Mouse (Mus musculus) hematopoietic stem cell, adult 5-6 weeks (primary cell): Measurements from ENCODE around the gene Psd4. TPM values are rescaled to one million over a fixed set of nuclear protein-coding genes. Genes with fewer than 3 reads are reported as not detected.

Source experiments
- ATAC-seq, 2 experiments: fragments of 125-278 bp in 1 of 2; replicated peaks in 1 of 2; 2 replicates each; pipeline ENCODE4 v1.8.0; 2016 to 2017; ENCODE audit warnings: inconsistent platforms in 2 of 2, mild to moderate bottlenecking in 2 of 2, moderate number of reproducible peaks in 2 of 2, low read depth in 1 of 2, moderate TSS enrichment in 1 of 2; ENCODE audit not compliant: low FRiP score in 2 of 2, poor library complexity in 2 of 2, severe bottlenecking in 2 of 2, insufficient read depth in 1 of 2, low TSS enrichment in 1 of 2
- total RNA-seq: library from RNA; stranded (forward); fragments of 172-1452, 232-1000 nt; gene quantifications from 2 replicates; pipeline ENCODE4 v1.2.3, GENCODE M21; 2017

Psd4 gene
- total RNA-seq, 1 experiment from 2014 or later, result 92.4 TPM

DNA sequence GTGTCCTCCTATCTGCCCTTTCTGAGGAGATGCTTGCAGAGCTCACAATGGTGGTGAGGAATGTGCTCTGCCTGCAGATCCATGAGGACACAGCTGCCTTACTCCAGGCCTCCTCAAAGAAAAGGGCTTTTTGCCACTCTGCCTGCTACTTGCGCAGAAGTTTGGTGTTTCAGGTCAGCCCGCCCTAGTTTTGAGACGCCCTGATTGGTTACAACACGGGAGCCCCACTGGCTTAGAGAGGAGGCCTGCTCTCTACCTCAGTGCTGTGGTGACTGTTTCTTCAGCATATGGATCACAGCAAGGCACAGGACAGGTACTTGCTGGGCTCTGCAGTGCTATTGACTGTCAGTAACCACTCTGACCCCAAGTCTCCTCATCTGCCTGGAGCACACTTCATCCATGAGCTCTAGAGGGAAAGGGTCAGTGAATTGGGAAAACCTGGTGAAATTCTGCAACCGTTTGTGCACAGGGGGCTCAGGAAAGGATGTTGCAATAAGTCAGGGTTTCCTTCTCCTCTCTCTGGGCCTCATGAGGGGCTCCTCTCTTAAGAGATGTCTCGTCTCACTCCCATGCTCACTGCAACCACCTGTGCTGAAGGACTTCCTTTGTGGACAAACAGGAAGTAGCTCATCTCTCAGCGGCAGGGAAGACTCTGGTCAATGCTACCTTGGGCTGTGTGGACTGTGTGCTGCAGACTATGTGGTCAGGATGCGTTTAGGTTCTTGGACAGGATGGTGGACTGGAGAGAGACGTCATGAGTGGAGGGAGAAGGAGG, 15.3 kb downstream of the Psd4 start:
- no peak for ATAC-seq

DNA sequence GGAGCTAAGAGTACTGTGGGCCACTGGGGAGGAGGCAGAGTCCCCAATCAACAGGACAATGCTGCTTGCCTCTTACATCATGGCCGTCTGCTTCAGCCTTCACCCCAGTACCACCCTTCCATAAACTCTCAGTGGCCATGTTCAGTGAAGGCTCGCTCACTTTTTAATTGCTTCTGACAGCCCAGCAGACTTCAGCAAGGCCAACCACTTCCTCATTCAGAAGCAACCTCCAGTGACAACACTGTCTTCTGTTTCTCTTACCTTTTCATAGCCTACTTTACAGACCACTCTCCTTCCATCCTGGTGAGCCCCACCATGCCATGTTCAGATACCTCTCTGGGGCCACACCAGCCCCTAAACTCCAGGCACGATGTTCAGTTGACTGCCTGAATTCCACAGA, 16.3 kb downstream of the Psd4 start:
- peak in 1 of 2 experiments; percentile 30; a peak in 1 of 4 replicates for ATAC-seq

DNA sequence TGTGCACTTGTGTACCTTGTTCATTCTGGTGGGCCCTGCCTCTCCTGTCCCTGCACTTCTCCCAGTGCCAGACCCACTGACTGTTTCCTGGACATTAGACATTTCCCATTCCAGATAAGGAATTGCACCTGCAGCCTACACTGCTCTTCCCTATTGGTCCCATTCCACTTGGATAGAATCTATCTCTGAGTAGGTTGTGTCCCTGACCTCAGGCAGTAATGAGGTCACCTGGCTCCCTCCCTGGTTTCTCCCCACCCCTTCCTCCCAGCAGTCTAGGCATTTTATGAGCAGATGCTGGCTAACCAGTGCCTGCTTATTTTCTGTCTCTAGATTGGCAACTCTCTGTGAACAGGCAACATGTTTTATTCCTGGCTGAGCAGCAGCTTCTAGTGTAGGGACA, 17.0 kb downstream of the Psd4 start:
- no peak for ATAC-seq

DNA sequence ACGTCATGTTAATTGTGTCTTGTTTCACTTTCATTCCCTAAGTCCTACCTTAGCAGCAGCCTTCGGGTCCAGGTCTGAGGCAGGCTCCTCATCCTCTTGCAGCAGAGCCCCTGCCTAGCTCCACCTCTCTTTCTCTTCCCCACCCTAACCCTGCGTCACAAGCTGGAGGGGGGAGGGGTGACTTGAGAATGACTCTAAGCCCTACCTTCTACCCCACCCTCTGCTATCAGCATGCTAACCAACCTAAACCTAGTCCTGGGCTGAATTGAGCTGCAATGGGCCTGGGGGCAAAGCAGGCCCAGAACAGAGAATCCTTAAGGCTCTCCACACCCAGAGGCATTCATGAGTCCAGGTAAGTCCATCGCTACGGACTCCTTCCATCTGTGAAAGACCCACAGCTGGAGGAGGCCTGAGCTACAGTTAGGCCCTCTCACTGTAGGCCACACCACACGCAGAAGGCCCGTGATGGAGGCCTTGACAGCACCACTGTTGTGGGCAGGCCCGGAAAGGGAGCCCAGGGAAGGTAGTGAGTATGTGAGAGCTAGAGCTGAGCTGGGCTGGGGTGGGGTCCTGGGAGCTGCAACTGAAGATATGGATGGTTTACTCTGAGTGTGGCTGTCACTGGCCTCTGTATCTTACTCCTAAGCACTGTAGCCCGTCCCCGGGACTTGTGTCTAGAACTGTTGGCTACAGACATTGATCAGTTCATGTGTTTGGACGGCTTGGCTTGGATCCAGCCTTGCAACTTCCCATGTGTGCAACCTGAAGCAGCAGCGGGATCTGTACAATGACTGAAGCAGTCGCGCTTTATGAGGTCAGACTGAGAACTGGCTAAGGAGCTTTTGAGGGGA, 18.0 kb downstream of the Psd4 start:
- peak; percentile 31 to 34; a peak in 3 of 4 replicates for ATAC-seq

DNA sequence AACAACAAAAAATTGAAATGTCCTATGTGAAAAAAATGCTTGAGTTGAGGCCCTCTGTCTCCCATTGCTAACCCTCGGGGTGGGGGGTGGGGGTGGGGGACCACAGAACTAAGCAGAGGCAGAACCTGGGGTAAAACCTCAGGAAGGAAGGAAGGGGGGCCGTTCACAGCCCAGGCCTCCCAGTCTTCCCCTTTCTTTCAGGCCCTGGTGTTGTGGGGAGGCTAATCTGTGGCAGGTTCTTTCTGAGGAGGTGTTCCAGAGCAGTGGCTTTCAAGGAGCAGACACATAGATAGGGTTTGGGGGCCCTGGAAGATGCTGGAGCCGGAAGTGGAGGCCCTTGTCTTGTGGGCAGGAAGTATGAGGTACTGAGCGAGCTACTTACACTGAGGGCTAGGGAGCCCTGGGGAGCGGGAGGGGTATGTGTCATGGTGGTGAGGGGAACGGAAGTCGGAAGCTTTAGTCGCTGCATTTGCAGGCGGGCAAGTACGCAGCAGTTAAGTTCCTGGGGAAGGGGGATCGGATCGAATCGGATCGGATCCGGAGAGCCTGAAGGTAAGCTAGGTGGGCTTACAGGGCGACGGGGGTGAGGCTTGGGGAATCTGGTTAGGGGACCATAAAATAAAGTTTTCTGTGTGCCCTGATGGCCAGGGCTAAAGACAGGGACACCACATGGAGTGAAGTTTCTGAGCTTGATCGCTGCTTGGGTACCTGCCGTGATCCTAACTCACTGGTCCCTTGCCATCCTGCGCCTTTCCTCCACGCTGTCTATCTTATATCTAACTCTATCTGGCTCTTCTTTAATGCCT, 19.0 kb downstream of the Psd4 start:
- ATAC-seq, result peak; percentile 79 to 84

DNA sequence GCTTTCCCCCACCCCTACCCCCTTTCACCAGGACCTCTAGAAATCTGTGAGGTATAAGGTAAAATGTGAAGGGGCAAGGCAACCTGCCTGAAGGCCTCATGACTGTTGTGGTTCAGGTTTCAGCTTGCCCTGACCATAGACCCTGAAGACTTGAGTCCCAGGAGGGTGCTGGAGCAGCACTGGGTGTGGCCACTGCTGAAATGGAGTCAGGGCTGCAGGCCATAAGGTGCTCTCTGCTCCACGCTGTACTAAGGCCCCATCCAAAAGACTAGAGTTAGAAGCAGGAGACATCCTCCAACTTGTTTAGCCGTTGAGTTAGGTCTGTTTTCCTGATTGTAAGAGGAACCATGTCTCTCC, 19.6 kb downstream of the Psd4 start:
- no peak for ATAC-seq

DNA sequence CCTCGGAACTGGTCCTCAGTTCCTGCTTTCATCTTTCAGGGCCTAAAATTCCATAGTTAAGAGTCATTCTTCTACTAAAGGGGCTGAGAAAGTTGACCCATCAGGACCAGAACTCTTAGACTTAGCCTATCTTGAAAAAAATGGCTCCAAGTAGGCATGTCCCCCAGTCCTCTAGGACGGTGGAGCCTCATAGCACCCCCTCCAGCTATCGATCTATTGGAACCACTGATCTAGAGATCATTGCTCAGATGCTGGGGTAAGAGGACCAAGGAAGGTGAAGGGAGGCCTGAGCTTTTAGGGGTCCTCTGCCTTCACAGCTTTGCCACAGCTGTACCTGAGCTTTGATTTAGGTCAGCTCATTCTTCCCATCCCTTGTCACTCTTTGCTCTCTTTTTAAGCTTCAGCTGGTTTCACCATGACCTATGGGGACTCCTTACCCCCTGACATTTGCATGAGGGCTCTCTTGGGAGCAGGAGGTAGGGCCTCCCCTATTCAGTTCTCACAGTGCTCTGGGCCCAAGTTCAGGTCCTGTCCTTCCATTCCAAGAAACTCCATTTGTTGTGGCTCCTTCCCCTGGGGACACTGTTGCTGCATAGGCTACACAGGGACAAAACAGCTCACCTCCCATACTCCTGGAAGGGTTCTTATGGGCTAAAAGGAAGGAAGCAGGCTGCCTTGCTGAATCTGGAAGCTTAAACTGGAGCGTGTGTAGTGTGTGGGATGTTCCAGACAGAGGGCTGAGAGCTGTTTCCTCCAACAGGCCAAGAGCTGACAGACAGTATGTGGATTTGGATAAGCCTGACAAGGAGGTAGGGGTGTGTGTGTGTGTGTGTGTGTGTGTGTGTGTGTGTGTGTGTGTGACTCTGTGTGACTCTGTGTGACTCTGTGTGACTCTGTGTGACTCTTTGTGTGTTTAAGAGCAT, 20.2 kb downstream of the Psd4 start:
- no peak for ATAC-seq

DNA sequence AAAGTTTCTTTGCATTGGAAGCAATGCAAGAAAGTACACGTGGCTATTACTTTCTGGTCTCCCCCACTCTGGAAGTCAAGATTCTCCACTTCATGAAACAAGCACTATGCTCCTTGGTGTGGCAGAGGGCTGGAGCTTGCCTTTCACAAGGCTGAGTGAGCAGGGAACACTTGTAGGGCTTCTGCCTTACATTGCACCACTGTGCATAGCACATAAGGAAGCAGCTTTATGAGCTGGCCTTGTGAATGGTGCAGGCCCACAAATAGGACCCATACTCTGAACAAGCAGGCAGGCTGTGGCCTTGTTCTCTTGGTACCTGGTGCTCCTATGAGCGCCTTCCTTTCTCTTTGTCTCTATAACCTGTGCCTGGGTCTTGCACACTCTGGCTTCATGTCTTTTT, 25.9 kb downstream of the Psd4 start:
- no peak for ATAC-seq

DNA sequence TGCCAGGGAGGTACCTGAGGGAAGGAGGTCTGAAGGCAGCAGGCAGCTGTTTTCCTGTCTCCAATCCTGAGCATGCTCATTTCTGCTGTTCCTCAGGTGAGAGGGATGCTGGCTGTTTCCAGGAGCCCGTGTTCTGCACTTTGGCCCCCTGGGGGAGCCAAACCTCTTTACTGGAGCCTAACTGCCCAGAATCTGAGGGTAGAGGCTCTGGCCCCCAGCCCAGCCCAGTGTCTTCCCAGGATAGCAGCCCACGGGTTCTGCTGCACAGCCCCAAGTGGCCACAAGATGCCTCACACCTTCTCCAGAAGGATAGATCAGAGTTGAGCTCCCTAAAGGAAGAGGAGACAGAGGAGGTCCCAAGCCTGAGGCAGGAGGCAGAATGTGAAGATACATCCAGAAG, 29.7 kb downstream of the Psd4 start:
- no peak for ATAC-seq

DNA sequence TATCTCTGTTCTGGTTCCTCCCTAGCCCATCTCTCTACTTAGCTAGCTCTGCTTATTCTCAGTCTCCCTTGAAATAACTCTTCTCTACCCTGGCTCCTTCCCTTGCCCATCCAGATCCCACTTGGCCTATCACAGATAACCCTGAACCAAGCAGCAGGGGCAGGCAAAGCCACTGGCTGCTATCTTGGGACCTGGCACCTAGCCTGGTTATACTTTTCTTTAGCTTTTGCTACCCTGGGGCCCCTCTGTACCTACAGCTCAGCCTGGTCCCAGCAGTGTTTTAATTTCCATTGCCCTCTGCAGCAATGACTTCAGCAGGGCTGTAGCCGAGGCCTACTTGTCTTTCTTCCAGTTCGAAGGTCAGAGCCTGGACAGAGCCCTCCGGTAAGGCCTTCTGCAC, 33.3 kb downstream of the Psd4 start:
- ATAC-seq, result no peak

DNA sequence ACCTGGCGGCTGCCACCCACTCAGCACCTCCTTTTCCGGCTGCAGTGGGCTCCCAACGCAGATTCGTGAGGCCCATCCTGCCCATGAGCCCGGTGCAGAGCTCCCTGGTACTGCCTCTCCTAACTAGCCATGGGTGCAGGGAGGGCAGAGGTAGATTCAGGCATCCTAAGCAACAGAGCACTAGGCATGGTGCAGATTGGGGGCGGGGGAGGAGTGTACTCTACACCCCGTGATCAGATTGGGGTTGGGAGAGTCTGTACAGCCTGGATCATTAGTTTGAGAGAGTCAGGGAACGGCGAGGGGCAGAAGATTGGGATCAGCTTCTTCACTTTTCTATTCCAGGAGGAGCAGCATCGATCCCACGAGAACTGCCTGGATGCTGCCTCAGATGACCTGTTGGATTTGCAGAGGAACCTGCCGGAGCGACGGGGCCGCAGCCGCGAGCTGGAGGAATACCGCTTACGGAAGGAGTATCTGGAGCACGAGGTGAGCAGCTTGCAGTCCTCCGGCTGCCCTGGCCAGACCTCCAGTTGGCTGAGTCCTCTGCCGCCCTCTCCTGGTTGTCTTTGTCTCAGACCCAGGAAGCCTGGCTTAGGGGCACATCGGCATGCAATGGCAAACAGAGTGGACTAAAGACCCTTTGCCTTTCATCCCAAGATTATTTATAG, 38.1 kb downstream of the Psd4 start:
- peak; percentile 79 to 86 for ATAC-seq

DNA sequence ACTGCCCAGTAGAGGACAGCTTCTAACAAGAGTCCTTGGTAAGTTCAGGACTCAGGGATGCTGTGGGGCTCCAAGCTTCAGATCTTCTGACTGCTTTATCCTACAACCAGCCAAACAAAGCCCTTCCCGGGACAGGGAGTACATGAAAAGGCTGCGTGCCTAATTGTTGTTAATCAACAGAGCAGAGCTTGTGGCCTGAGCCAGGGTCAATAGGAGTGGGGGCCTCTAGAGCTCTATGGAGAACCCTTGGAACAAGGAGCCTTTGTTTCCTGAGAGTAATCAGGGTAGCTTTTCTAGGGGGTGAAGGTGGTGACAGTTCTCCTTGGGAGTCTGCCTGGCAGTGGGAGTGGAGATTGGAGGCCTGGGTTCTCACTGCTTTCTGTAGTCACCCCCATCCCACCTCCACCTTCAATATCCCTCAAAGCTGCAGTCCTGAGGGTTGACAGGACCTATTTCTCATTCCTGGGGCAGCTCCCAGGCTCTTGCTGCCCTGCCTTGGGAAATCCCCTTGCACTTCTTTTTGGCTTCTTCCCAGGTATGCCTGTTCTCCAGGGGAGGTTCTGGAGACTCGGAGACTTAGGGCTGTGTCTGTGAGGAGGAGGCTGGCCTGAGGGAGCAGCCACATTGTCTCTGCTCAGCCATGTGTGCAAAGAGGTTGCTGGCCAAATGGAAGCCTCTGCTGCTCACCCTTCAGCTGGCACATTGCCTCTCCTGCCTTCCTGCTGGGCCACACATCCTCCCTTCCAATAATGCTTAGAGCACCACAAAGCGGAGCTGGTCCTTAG, 40.5 kb downstream of the Psd4 start:
- ATAC-seq, result no peak

DNA sequence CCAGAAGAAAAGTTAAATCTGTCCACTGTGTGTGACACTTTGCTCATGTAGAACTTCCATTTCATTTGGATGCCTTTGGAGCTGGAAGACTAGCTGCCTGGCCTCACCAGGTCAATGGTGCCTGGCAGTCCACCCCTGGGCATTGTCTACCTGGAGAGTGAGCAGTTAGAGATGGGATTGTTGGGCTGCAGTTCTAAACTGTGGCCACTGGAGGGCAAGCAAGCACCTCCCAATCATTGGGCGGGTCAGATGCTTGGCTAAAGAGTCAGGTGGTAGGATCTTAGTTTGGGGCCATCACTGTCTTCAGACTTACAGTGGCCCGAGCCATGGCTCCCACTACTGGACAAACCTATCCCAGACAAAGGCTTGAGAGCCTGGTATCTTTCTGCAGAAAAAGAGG, 41.8 kb downstream of the Psd4 start:
- ATAC-seq, result peak; percentile 65 to 71

DNA sequence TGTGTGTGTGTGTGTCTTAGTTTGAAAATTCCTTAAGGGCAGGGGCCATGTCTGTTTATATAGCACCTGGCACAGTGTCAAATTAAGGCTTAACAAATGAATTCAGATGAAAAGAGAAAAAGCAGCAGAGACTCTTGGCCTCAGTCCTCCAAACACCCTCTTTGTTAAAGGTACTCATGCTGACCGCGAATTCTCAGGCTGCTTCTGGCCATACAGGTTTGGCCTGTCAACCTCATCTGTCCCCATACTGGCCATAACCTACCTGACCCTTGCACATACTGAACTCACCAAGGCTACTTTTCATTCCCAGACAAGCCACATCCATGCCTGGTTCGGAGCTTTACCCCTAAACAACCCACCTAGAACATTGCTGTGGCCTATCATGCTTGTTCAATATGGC, 45.8 kb downstream of the Psd4 start:
- no peak for ATAC-seq

DNA sequence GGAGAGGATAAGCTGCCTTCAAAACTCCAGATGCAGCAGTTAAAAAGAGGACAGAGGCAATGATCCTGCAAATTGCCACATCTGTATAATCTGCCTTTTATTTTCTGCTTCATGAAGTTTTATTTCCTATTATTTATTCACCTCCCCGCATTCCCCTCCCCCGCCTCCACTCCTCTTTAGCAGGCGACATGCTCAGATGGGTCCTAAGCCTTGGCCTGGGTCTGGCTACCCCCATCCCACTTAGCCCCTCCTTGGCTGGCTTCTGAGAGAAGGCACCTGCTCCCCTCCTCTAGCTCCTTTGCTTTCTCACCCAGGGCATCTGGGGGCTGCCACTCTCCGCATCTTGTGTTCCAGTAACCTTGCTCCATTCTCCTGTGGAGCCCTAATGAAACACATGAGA, 46.3 kb downstream of the Psd4 start:
- ATAC-seq, result no peak

DNA sequence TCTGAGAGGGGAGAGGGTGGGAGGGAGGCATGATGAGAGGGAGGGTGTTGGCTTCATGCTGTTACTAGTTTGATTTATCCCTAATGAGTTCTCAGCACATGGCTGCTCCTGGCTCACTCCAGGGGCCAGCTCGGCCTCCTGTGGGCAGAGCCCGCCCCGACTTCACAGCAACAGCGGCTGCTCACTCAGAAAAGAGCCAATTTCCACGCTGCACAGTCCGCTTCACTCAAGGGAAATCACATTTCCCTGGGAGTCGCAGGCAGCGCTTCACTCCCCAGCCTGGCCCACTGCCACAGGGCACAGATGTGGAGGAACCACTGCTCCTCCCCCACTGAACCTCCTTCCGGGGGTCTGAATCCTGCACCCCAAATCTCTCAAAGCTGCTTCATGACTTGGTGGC, 49.3 kb downstream of the Psd4 start:
- ATAC-seq, result 0 out of 4 replicates have a peak, but pooled peaks of 1 of the 2 experiments have one; percentile 23
